Mouse (Mus musculus): ENCODE measurements at regions not wholly inside any gene's neighbourhood (a gene's known extent, or its start where the extent isn't known, plus 50 kb on each side); places are given as distances from the start of the nearest gene placed in this dataset.

DNA sequence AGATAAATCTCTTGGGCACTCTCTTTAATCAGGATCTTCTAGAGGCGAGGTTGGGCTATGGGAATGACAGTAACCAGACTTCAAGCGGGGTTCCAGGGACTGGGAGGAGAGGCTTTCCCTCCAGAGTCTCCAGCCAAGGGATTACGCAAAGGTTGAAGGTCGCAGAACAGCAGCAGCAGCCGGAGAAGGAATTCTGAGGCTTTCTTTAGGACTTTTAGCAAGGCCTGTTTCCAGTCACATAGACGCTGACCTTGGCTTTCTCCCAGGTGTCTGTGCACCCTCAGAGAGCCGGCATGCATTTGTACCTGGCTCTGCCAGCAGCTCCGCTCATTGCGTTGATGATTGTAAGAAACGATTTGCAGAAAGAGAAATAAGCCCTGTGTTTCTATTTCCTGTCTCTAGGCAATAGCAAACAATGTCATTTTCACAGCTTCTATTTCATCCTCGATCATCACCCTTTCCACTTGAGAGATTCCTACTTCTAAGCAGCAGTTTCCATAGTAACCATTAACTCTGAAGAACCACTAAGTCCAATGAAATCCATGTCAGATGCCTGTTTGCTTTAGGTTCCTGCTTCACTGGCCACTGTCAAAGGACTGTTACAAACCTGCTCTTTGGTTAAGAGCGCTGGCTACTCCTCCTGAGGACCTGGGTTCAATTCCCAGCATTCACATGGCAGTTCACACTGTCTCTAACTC, 104.7 kb upstream of the Tmem72 start:
- H3K4me1 ChIP-seq (ENCODE audit: control insufficient read depth, insufficient read depth, low read length): no peaks in the 10 kb centered on the region
- no peaks in the 10 kb centered on the region for H3K36me3 ChIP-seq (ENCODE audit: control insufficient read depth, insufficient read depth, low read length)
- H3K9ac ChIP-seq (ENCODE audit: low read depth, low read length): no peak overlapping the region
- H3K27ac ChIP-seq (replicated peaks; ENCODE audit: insufficient read depth, low read depth, low read length): no peak overlapping the region
- H3K4me3 ChIP-seq (ENCODE audit: insufficient read depth, low read depth, low read length): no peak overlapping the region
- WGBS: 37% methylated on average over 12 of the region's 12 CpGs
- DNase-seq (ENCODE audit: extremely low read depth, low read depth, low spot score): peak; percentile 69
- H3K79me2 ChIP-seq (ENCODE audit: control insufficient read depth, insufficient read depth, low read length): no peaks in the 10 kb centered on the region
- no peaks in the 10 kb centered on the region for H3K27me3 ChIP-seq (ENCODE audit: control insufficient read depth, insufficient read depth, low read length)
- TF ChIP-seq POLR2A (IDR thresholded peaks at IDR 0.05; ENCODE audit: extremely low read depth, insufficient read depth, low read length) (no peak), CTCF (IDR thresholded peaks at IDR 0.05; ENCODE audit: low read depth, low read length) (no peak)

DNA sequence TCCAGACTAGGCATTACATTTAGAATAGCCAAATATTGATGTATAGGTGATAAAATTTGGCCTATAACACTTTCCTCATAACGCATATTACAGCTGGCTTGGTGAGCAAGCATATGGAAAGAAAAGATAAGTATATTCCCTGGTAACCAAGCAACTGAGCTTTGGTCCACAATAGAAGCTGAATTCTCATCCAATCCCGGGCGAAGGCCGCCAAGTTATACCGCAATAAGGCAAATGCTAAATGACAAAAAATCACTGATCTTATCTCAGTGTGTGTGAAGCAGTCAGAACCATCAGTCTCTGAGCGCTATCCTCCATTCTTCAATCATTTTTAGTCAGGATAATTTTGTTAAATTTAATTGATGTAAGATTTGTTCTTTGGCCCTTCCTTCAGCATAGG, 105.9 kb upstream of the Tmem72 start:
- WGBS: 95% methylated on average over 6 of the region's 6 CpGs
- H3K27me3 ChIP-seq (ENCODE audit: control insufficient read depth, insufficient read depth, low read length): no peaks in the 10 kb centered on the region
- H3K4me1 ChIP-seq (ENCODE audit: control insufficient read depth, insufficient read depth, low read length): no peaks in the 10 kb centered on the region
- DNase-seq (ENCODE audit: extremely low read depth, low read depth, low spot score): no peak
- no peak for TF ChIP-seq CTCF (IDR thresholded peaks at IDR 0.05; ENCODE audit: low read depth, low read length)
- no peak for TF ChIP-seq POLR2A (IDR thresholded peaks at IDR 0.05; ENCODE audit: extremely low read depth, insufficient read depth, low read length)
- H3K27ac ChIP-seq (replicated peaks; ENCODE audit: insufficient read depth, low read depth, low read length): no peak overlapping the region
- H3K4me3 ChIP-seq (ENCODE audit: insufficient read depth, low read depth, low read length): no peak overlapping the region
- H3K9ac ChIP-seq (ENCODE audit: low read depth, low read length): no peak overlapping the region
- H3K79me2 ChIP-seq (ENCODE audit: control insufficient read depth, insufficient read depth, low read length): no peaks in the 10 kb centered on the region
- no peaks in the 10 kb centered on the region for H3K36me3 ChIP-seq (ENCODE audit: control insufficient read depth, insufficient read depth, low read length)

DNA sequence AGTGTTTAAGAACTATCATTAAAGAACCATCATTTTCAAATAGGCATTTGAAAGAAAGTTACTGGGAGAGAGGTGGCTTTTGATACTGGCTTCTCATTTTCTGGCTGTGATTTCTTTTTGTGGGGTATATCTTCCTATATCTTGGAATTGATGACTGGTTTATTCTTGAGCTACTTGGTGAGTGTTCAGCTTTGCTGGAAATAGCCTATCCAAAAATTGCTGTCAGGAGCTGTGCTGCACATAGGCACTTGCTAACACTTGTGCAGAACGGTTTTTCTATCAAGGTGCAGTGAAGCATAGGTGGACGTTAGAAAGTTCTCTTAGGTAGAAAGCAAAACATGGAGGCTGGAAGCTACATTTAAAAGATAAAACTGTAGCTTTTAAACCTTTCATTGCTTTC, 108.9 kb upstream of the Tmem72 start:
- H3K9ac ChIP-seq (ENCODE audit: low read depth, low read length): no peak overlapping the region
- DNase-seq (ENCODE audit: extremely low read depth, low read depth, low spot score): no peak
- H3K4me3 ChIP-seq (ENCODE audit: insufficient read depth, low read depth, low read length): no peak overlapping the region
- TF ChIP-seq CTCF (IDR thresholded peaks at IDR 0.05; ENCODE audit: low read depth, low read length): no peak
- TF ChIP-seq POLR2A (IDR thresholded peaks at IDR 0.05; ENCODE audit: extremely low read depth, insufficient read depth, low read length): no peak
- 92% methylated on average over 2 of the region's 2 CpGs for WGBS
- no peak overlapping the region for H3K27ac ChIP-seq (replicated peaks; ENCODE audit: insufficient read depth, low read depth, low read length)
- no peaks in the 10 kb centered on the region for H3K4me1 ChIP-seq (ENCODE audit: control insufficient read depth, insufficient read depth, low read length)
- no peaks in the 10 kb centered on the region for H3K36me3 ChIP-seq (ENCODE audit: control insufficient read depth, insufficient read depth, low read length)
- no peaks in the 10 kb centered on the region for H3K27me3 ChIP-seq (ENCODE audit: control insufficient read depth, insufficient read depth, low read length)
- H3K79me2 ChIP-seq (ENCODE audit: control insufficient read depth, insufficient read depth, low read length): no peaks in the 10 kb centered on the region

DNA sequence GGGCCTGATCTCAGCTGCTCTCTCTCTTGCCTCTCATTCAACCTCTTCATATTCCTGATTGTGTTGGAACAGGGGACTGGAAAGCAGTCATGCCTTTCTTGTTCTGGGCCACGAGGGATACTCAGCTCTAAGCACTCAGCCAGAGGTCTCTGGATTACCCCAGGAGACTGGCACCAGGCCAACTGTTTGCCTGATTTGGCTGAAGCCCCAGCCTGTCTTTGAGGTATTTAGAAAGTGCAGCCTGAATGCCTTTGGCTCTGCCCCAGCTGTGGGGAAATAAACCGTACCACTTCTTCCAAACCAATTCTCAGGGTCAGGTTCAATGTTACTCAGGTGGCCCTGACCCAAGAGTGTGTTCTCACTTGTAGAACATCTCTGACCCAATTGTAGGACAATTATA, 112.6 kb upstream of the Tmem72 start:
- 10% methylated on average over 2 of the region's 2 CpGs for WGBS
- peak; percentile 90 for DNase-seq (ENCODE audit: extremely low read depth, low read depth, low spot score)
- no peak overlapping the region for H3K27ac ChIP-seq (replicated peaks; ENCODE audit: insufficient read depth, low read depth, low read length)
- no peaks in the 10 kb centered on the region for H3K4me1 ChIP-seq (ENCODE audit: control insufficient read depth, insufficient read depth, low read length)
- H3K27me3 ChIP-seq (ENCODE audit: control insufficient read depth, insufficient read depth, low read length): no peaks in the 10 kb centered on the region
- no peak for TF ChIP-seq POLR2A (IDR thresholded peaks at IDR 0.05; ENCODE audit: extremely low read depth, insufficient read depth, low read length)
- TF ChIP-seq CTCF (IDR thresholded peaks at IDR 0.05; ENCODE audit: low read depth, low read length): no peak
- H3K4me3 ChIP-seq (ENCODE audit: insufficient read depth, low read depth, low read length): no peak overlapping the region
- H3K79me2 ChIP-seq (ENCODE audit: control insufficient read depth, insufficient read depth, low read length): no peaks in the 10 kb centered on the region
- H3K9ac ChIP-seq (ENCODE audit: low read depth, low read length): no peak overlapping the region
- no peaks in the 10 kb centered on the region for H3K36me3 ChIP-seq (ENCODE audit: control insufficient read depth, insufficient read depth, low read length)

DNA sequence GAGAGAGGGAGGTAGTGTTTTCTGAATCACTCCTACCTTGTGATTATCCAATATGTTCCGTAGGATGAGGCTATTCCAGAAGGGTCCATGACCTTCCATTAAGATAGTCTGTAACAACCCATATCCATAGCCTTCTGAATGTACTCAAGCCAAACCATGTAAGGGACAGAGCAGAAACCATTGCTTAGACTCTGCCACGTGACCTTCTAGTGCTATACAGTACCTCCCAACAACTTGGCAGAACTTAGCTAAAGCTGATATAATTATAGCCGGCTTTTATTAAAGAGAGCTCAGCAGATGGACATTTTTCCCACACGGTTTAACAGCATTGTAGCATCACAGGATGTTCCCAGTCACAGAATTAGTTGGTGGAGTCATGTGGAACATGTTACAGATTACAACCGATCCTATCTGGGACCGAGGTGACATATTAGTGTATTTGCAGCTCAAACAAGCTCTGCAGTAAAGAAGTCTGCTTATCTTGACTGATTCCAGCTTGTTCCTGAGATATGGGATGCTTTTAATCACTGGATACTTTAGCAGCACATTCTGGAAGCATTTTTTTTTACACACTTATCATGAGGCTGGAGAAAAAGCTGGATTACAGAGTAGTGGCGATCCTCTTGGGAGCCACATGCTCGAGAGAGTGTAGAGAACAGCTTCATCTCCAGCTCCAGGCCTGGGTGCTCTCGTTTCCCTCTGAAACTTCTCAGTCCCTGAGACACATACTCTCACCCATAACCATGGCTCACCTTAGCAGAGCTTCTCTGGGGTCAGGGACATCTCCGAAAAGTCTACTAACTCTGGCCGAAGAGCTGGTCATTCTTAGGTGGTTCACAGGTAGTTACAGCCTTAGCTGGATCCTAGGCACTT, 129.5 kb upstream of the Tmem72 start:
- Histone ChIP-seq H3K4me1 (ENCODE audit: control insufficient read depth, insufficient read depth, low read length) (no peaks in the 10 kb centered on the region), H3K79me2 (ENCODE audit: control insufficient read depth, insufficient read depth, low read length) (no peaks in the 10 kb centered on the region), H3K36me3 (ENCODE audit: control insufficient read depth, insufficient read depth, low read length) (no peaks in the 10 kb centered on the region), H3K27ac (replicated peaks; ENCODE audit: insufficient read depth, low read depth, low read length) (no peak overlapping the region), H3K27me3 (ENCODE audit: control insufficient read depth, insufficient read depth, low read length) (no peaks in the 10 kb centered on the region), H3K9ac (ENCODE audit: low read depth, low read length) (no peak overlapping the region), H3K4me3 (ENCODE audit: insufficient read depth, low read depth, low read length) (no peak overlapping the region)
- TF ChIP-seq POLR2A (IDR thresholded peaks at IDR 0.05; ENCODE audit: extremely low read depth, insufficient read depth, low read length): no peak
- no peak for TF ChIP-seq CTCF (IDR thresholded peaks at IDR 0.05; ENCODE audit: low read depth, low read length)
- WGBS: 74% methylated on average over 11 of the region's 11 CpGs
- no peak for DNase-seq (ENCODE audit: extremely low read depth, low read depth, low spot score)

Data from liver, adult 2 months (tissue).